12 mouse cellular contexts compared by ENCODE assay signal in genomic region chr3:84936252-84936651, GRCm38 (mm10).
DNase-seq lines count a peak whose midpoint lies in the region; ATAC-seq and TF ChIP-seq lines count a peak whose summit lies in the region.
"Had no signal": no experiment of that assay in that cellular context is flagged by ENCODE, and none has a peak within 500 bp of the region (broad histone marks: within the 10 kb centered on the region; RNA-seq: fewer than 3 reads in every experiment).

No protein-coding gene starts in this region.

- no peaks in the 10 kb centered on the region for H3K9me3 ChIP-seq in forebrain, postnatal 0 days (ENCODE audit: low read length)
- H3K9me3 ChIP-seq in forebrain, embryonic 16.5 days (ENCODE audit: control insufficient read depth, low read length) = no peaks in the 10 kb centered on the region
- no peaks in the 10 kb centered on the region for H3K9me3 ChIP-seq in liver, embryonic 14.5 days (ENCODE audit: control insufficient read depth, low read length)
- H3K9me3 ChIP-seq in liver, embryonic 11.5 days (ENCODE audit: control insufficient read depth, low read length) = no peaks in the 10 kb centered on the region
- H3K9me3 ChIP-seq: lung, embryonic 15.5 days had no signal

- peak; percentile 74 for DNase-seq in forebrain, postnatal 0 days
- no peak for DNase-seq in liver, embryonic 14.5 days (ENCODE audit: low read depth in 3 of 3, low spot score in 3 of 3)
- no peak for DNase-seq in liver, embryonic 11.5 days (ENCODE audit: low spot score)
- DNase-seq in NIH3T3 (ENCODE audit: low read depth) = peak; percentile 57
- peak; percentile 14 for DNase-seq in mesoderm, embryonic 11.5 days (ENCODE audit: low read depth, low spot score)
- no peak for DNase-seq in right cerebral cortex, postnatal 36 days (ENCODE audit: low spot score in 2 of 2)
- DNase-seq in spleen, adult 12 weeks (ENCODE audit: low spot score) = no peak
- DNase-seq: thymus, postnatal 36 days had no signal

- 0 out of 2 replicates have a peak, but pooled peaks cover 4% of the 10 kb centered on the region for H3K4me1 ChIP-seq in forebrain, postnatal 0 days (ENCODE audit: insufficient read depth)
- H3K4me1 ChIP-seq in forebrain, embryonic 16.5 days (replicated peaks; ENCODE audit: control insufficient read depth, insufficient read depth, low read length) = peaks cover 5% of the 10 kb centered on the region
- no peaks in the 10 kb centered on the region; a peak in 2 of 4 replicates for H3K4me1 ChIP-seq in liver, embryonic 14.5 days (replicated peaks; ENCODE audit: control insufficient read depth in 2 of 2, insufficient read depth in 2 of 2, low read length in 1 of 2)
- H3K4me1 ChIP-seq in liver, embryonic 11.5 days (replicated peaks; ENCODE audit: control insufficient read depth, insufficient read depth, low read length) = peaks cover 5% of the 10 kb centered on the region
- H3K4me1 ChIP-seq: lung, embryonic 15.5 days had no signal

- H3K27ac ChIP-seq in forebrain, postnatal 0 days (ENCODE audit: low read depth, low read length) = no peak overlapping the region
- no peak overlapping the region for H3K27ac ChIP-seq in forebrain, embryonic 16.5 days (ENCODE audit: low read length)
- no peak overlapping the region for H3K27ac ChIP-seq in liver, embryonic 14.5 days
- no peak overlapping the region for H3K27ac ChIP-seq in liver, embryonic 11.5 days (ENCODE audit: low read depth, low read length)
- H3K27ac ChIP-seq: lung, embryonic 15.5 days had no signal

- H3K36me3 ChIP-seq in forebrain, postnatal 0 days (ENCODE audit: insufficient read depth) = no peaks in the 10 kb centered on the region
- no peaks in the 10 kb centered on the region for H3K36me3 ChIP-seq in forebrain, embryonic 16.5 days (ENCODE audit: control insufficient read depth, insufficient read depth)
- no peaks in the 10 kb centered on the region for H3K36me3 ChIP-seq in liver, embryonic 14.5 days (replicated peaks; ENCODE audit: control insufficient read depth, insufficient read depth, low read depth)
- H3K36me3 ChIP-seq in liver, embryonic 11.5 days (ENCODE audit: control insufficient read depth, insufficient read depth, low read length) = no peaks in the 10 kb centered on the region
- H3K36me3 ChIP-seq: lung, embryonic 15.5 days had no signal

- no peak overlapping the region for H3K4me2 ChIP-seq in forebrain, postnatal 0 days (ENCODE audit: low read depth)
- no peak overlapping the region for H3K4me2 ChIP-seq in forebrain, embryonic 16.5 days (ENCODE audit: low read length)
- no peak overlapping the region for H3K4me2 ChIP-seq in liver, embryonic 14.5 days (ENCODE audit: low read depth)
- no peak overlapping the region for H3K4me2 ChIP-seq in liver, embryonic 11.5 days
- H3K4me2 ChIP-seq: heart, embryonic 11.5 days; lung, embryonic 15.5 days had no signal

- H3K27me3 ChIP-seq in forebrain, postnatal 0 days (ENCODE audit: insufficient read depth, low read length) = no peaks in the 10 kb centered on the region
- H3K27me3 ChIP-seq in forebrain, embryonic 16.5 days (replicated peaks; ENCODE audit: control insufficient read depth, insufficient read depth, low read length) = no peaks in the 10 kb centered on the region
- H3K27me3 ChIP-seq in liver, embryonic 14.5 days (ENCODE audit: control insufficient read depth, insufficient read depth, low read length) = no peaks in the 10 kb centered on the region
- H3K27me3 ChIP-seq in liver, embryonic 11.5 days (replicated peaks; ENCODE audit: control insufficient read depth, insufficient read depth, low read length) = no peaks in the 10 kb centered on the region
- H3K27me3 ChIP-seq: lung, embryonic 15.5 days had no signal

- WGBS in forebrain, postnatal 0 days = 34% methylated on average over 2 of the region's 2 CpGs
- WGBS in forebrain, embryonic 16.5 days = 29% methylated on average over 2 of the region's 2 CpGs
- 44% methylated on average over 2 of the region's 2 CpGs for WGBS in liver, embryonic 14.5 days (ENCODE audit: insufficient replicate concordance)
- WGBS in liver, embryonic 11.5 days = 62% methylated on average over 2 of the region's 2 CpGs

- peak; percentile 70 for TF ChIP-seq CTCF in forebrain, postnatal 0 days (IDR thresholded peaks at IDR 0.05; ENCODE audit: low read depth)
- peak; percentile 12; the same call in 1 of the 2 replicates for TF ChIP-seq CTCF in liver, embryonic 14.5 days (IDR thresholded peaks at IDR 0.05; ENCODE audit: low read depth)

- TF ChIP-seq EP300 in liver, embryonic 14.5 days (IDR thresholded peaks at IDR 0.05; ENCODE audit: low read depth) = no peak

- no peak overlapping the region for H3K9ac ChIP-seq in forebrain, postnatal 0 days
- no peak overlapping the region for H3K9ac ChIP-seq in forebrain, embryonic 16.5 days (replicated peaks; ENCODE audit: low read depth, low read length)
- no peak overlapping the region for H3K9ac ChIP-seq in liver, embryonic 14.5 days (replicated peaks)
- no peak overlapping the region for H3K9ac ChIP-seq in liver, embryonic 11.5 days (ENCODE audit: low read depth, low read length)
- H3K9ac ChIP-seq: lung, embryonic 15.5 days had no signal

- no peak for ATAC-seq in forebrain, postnatal 0 days
- no peak for ATAC-seq in forebrain, embryonic 16.5 days
- ATAC-seq in liver, embryonic 14.5 days (ENCODE audit: insufficient read depth) = no peak
- no peak for ATAC-seq in liver, embryonic 11.5 days (replicated peaks; ENCODE audit: low FRiP score)
- ATAC-seq: intestine, embryonic 16.5 days had no signal

- no peak overlapping the region for H3K4me3 ChIP-seq in forebrain, postnatal 0 days (ENCODE audit: low read depth, low read length)
- H3K4me3 ChIP-seq in forebrain, embryonic 16.5 days (replicated peaks; ENCODE audit: low read length) = no peak overlapping the region
- H3K4me3 ChIP-seq in liver, embryonic 14.5 days (ENCODE audit: insufficient read depth in 1 of 2, low read depth in 2 of 2, low read length in 2 of 2) = no peak overlapping the region
- H3K4me3 ChIP-seq in liver, embryonic 11.5 days (ENCODE audit: low read depth, low read length) = no peak overlapping the region
- H3K4me3 ChIP-seq: lung, embryonic 15.5 days had no signal

Comparison
In these comparisons a context has a peak if more than half of its experiments do, and no peak if none do; other contexts are left out.
1. DNase-seq: peak in forebrain, postnatal 0 days (single experiment), NIH3T3 (single experiment) and mesoderm, embryonic 11.5 days (single experiment); none in liver, embryonic 14.5 days (0 of 3), liver, embryonic 11.5 days (single experiment), right cerebral cortex, postnatal 36 days (0 of 2) and spleen, adult 12 weeks (single experiment).